Mouse (Mus musculus) ovary, postnatal 36 days (tissue): ENCODE results near the gene Grcc10.

Source experiments
- DNase-seq: peaks from one replicate; pipeline ENCODE4 v3.0.0; 2022; ENCODE audit warnings: low spot score, mixed read lengths

The Grcc10 gene

DNA sequence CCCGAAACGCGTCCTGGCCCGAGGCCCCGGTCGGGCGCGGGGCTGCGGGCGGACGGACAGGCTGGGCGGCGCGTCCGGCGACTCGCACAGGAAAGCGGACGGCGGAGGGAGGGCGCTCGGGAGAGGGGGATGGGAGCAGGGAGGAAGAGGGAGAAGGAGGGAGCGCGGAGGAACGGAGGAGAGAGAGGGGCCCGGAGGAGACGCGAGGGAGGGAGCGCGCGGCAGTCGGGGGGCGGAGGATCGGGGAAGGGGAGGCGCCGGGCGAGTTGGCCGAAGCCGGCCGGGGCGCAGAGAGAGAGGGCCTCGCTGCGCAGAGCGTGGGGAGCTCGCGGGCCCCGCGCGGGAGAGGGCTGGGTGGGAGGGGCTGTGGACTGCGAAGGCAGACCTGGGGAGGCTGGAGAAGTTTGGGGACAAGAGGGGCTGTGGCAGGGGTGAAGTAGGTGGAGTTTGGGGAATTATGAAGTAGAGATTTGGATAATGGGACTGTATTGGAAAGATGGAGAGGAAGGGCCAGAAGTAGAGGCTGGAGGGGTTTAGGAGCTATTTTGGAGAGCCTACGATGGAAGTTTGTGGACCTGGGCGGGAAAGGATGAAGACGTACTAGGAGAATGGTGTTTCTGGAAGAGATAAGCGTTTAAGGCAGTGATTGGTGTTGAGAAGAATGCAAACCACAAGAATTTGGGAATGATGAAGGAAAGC is 15.6 kb upstream of the Grcc10 start:
- DNase-seq: peak; percentile 88

- DNase-seq: peak; percentile 78
Observed at GRCm38 (mm10) chr6:124755831-124756595, 14.8 kb upstream of the Grcc10 start, which contains the start of the genes Gm45234 and Atn1. Gm45234 (minus strand) TSS chr6:124756021. Atn1 (minus strand) TSS chr6:124756524.

GRCm38 (mm10) chr6:124755306-124755705 is 14.1 kb upstream of the Grcc10 start:
- DNase-seq: no peak

- DNase-seq: no peak
Observed at GRCm38 (mm10) chr6:124753861-124754260, 12.7 kb upstream of the Grcc10 start.

DNA sequence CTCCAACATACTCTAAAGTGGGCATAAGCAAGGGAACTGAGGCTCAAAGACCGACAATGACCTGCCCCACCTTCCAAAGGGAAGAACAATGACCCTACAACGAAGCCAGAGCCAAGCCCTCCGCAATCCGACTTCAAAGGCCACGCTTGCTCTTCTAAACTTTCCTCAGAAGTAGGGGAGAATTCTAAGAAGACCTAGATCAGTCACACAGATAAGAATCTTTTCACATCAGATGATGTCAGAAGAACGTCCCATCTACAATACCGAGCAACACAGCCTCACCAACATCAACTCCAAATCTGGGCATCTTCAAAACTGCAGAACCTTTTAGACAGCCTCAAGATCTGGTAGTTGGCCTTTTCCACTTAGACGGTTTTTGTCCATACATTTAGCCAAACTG is 9.2 kb upstream of the Grcc10 start:
- DNase-seq: no peak

- DNase-seq: no peak
Observed at GRCm38 (mm10) chr6:124746654-124747632, 5.8 kb upstream of the Grcc10 start.

DNA sequence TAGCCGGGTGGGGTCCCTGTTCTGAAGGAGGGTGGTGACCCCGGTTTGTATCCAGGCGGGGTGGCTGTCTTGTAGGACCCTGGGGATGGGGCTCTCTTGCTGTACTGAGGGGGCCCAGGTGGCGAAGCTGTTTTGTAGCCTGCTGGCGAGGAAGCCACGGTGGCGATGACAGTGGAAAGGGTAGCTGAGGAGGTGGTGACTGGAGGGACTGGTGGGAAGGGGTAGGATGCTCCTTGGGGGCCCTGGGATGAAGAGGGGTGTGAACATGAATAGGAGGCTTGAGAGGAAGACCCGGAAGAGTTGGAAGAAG is 5.1 kb upstream of the Grcc10 start:
- no peak for DNase-seq

GRCm38 (mm10) chr6:124745490-124746295 is 4.5 kb upstream of the Grcc10 start:
- peak; percentile 95 for DNase-seq

- no peak for DNase-seq
Observed at GRCm38 (mm10) chr6:124744755-124745321, 3.7 kb upstream of the Grcc10 start.

DNA sequence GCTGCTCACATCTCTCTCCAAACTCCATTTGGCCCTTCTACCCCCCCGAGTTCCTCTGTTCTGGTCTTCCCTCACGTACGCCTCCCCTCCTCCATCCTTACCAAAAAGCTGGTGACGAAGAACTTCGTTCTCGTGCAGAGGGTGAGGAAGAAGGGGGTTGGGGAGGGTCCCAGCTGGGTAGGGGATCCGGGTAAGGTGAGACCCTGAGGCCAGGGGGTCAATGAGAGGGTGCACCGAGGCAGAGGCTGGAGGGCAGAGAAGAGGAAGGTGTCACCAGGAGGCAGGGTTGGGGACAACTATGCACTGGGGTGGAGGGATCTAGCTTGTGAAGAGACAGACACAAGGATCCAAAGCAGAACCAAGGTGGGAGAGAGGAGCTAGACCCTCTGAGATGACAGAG is 2.5 kb upstream of the Grcc10 start:
- DNase-seq: no peak

GRCm38 (mm10) chr6:124742839-124743514 is 1.8 kb upstream of the Grcc10 start:
- DNase-seq: no peak

GRCm38 (mm10) chr6:124741842-124742241 is 668 bp upstream of the Grcc10 start:
- no peak for DNase-seq

DNA sequence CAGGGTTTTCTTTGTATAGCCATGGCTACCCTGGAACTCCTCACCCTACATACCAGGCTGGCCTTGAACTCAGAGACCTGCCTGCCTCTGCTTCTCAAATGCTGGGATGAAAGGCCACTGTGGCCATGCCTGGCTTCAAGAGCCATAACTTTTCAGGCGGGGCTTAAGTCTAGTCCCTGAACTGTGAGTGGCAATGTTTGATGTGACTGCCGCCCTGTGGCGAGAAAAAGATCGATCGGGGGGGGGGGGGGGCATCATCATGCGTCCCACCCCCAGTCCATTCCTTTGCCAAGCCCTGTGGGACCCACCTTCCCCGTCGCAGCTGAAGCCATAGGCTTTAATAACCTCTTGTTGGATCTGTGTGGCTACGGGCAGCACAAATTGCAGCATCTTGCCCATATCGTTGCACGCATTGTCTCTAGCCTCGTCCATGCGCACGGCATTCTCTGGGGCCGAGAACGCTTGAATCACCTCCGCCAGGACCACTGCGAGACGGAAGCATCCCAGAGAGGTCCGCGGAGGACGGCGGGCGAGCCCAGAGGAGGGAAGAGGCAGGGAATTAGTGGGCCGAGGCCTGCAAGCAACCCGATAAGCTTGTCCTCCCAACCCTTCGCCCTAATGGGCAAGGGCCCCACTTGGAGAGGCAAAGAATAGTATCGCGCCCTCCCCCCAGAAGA is 825 bp downstream of the Grcc10 start:
- no peak for DNase-seq

DNA sequence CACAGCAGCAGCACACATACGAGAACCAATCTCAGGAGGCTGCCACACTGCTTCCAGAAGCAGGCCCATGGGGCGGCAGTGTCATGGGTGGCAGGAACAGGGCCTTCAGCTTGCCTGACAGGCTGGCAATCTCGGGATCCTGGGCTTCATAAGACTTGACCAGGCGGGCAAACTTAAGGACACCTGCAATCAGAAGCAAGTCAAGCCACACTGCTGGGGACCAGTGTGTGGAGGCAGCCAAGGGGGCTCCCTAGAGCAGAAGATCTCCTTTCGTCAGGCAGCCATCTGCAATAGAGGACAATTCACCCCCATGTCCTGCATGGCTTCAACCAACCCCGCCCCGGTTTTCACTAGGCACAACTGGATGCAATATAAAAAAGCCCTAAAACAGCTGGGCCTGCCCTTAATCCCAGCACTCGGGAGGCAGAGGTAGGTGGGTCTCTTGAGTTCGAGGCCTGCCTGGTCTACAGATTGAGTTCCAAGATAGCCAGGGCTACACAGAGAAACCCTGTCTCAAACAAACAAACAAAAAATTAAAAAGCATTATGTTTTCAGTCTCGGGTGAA is 1.9 kb downstream of the Grcc10 start:
- no peak for DNase-seq

- no peak for DNase-seq
Observed at GRCm38 (mm10) chr6:124738511-124739023, 2.6 kb downstream of the Grcc10 start, which contains the start of gene Ptpn6. Ptpn6 (minus strand) TSS chr6:124738714.

DNA sequence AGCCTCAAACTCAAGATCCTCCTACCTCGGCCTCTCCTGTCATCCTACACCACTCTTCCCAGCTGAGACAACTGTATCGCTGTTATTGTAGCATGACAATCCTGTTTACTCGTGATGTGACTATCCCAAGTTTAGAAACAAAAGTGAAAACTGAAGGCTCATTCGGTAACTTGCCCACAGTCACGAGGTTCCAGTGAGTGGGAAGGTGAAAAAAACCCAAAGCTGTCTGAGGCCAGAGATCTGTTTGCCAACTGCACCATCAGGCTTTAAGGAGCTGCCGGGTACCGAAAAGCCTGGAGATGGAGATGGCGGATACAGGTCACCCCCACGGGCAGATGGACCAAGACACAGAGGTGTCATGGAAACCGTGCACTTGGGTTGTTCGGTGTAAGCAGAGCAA is 4.1 kb downstream of the Grcc10 start:
- no peak for DNase-seq

- no peak for DNase-seq
Observed at GRCm38 (mm10) chr6:124734417-124734816, 6.8 kb downstream of the Grcc10 start.

DNA sequence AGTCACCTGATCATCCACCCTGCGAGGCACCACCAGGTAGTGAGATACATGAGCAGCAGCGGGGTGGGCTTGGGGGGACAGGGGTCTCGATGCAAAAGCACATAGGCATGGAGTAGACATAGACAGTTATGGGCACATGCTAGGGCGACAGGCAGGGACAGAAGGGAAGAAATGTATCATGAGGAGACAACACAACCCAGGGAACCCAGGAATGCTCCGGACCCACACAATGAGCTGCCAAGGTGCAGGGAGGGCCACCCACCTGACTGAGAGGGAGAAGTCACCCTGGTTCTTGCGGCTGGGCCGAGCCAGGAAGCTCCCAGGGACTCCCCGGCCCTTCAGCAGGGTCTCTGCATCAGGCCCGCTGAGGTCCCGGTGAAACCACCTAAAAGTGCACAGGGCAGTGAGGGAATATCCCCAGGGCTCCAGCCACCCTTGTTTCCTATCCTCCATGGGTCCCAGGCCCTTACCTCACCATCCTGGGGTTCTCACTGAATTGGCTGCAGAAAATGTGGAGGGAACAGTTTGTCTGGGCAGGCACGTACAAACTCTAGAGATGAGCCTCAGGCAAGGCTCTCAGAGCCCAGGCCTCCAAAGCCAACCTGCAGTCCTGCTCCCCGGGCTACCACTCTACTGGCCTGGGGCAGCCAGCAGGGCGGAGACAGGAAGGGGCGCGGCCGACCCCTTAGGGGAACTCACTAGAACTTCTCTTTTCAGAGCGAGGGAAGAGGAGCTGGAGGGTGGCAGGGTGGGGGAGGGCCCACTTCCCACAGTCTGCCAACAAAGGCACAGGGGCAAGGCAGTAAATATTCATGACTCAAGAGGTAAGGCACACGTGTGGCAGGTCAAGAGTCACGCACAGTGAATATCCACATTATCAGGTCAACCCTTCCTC is 8.5 kb downstream of the Grcc10 start:
- no peak for DNase-seq
